Mouse (Mus musculus) hindbrain, embryonic 11.5 days (tissue): Measurements from ENCODE around the gene Morn1. TPM values are rescaled to one million over a fixed set of nuclear protein-coding genes. Genes with fewer than 3 reads are reported as not detected.
A peak's percentile ranks its signal among the peaks of the same experiment; 100 is the strongest.

Experiments
- ATAC-seq: fragments of 200-750 bp; cut with Nextera tagmentation; 2 replicates; pipeline ENCODE4 v1.8.0; 2017; ENCODE audit warnings: mild to moderate bottlenecking, moderate TSS enrichment, moderate library complexity; ENCODE audit not compliant: low FRiP score
- DNase-seq: peaks from one replicate; pipeline ENCODE4 v3.0.0-alpha.2; 2015; ENCODE audit warnings: low spot score
- H3K27ac ChIP-seq: fragments of 300-500 bp; sonication (generic); 2 replicates; pipeline ENCODE4 v1.5.1; 2014; ENCODE audit warnings: mild to moderate bottlenecking, low read depth, low read length
- H3K27me3 ChIP-seq: fragments of 300-500 bp; sonication (generic); 2 replicates; pipeline ENCODE4 v1.6.1; 2014; ENCODE audit warnings: mild to moderate bottlenecking, low read length, moderate library complexity, mixed read lengths; ENCODE audit not compliant: control insufficient read depth, insufficient read depth
- H3K36me3 ChIP-seq: fragments of 300-500 bp; sonication (generic); 2 replicates; pipeline ENCODE4 v1.6.1; 2014; ENCODE audit warnings: mild to moderate bottlenecking, low read length, moderate library complexity, mixed read lengths; ENCODE audit not compliant: control insufficient read depth, insufficient read depth
- H3K4me1 ChIP-seq: fragments of 300-500 bp; sonication (generic); replicated peaks from 2 replicates; pipeline ENCODE4 v1.6.1; 2014; ENCODE audit warnings: low read length, mixed read lengths; ENCODE audit not compliant: control insufficient read depth, insufficient read depth
- H3K4me2 ChIP-seq: fragments of 300-500 bp; sonication (generic); replicated peaks from 2 replicates; pipeline ENCODE4 v1.6.1; 2014; ENCODE audit warnings: mild to moderate bottlenecking, low read depth, low read length
- H3K4me3 ChIP-seq: fragments of 300-500 bp; sonication (generic); 2 replicates; pipeline ENCODE4 v1.5.1; 2014; ENCODE audit warnings: low read depth, low read length
- H3K9ac ChIP-seq: fragments of 300-500 bp; sonication (generic); 2 replicates; pipeline ENCODE4 v1.6.1; 2014; ENCODE audit warnings: low read depth, low read length
- H3K9me3 ChIP-seq: fragments of 300-500 bp; sonication (generic); 2 replicates; pipeline ENCODE4 v1.6.1; 2016; ENCODE audit warnings: low read length; ENCODE audit not compliant: control insufficient read depth
- WGBS: fragments of 180-500 bp; shearing (Covaris S2); extraction: QIAGEN DNeasy Blood & Tissue Kit; methylation state at CpG from one replicate; pipeline ENCODE4 v1.1.7; 2014; 5-methylcytosine and 5-hydroxymethylcytosine counted together
- polyA plus RNA-seq: library from polyadenylated mRNA; unstranded; fragments of >200 nt; fragmentation: Nextera tagmentation; extraction: Ambion mirVana; gene quantifications from 2 replicates; pipeline ENCODE4 v1.2.1, GENCODE M21; 2014

Gene Morn1
- polyA plus RNA-seq, 1 experiment from 2014 or later, result 3.3 TPM

DNA sequence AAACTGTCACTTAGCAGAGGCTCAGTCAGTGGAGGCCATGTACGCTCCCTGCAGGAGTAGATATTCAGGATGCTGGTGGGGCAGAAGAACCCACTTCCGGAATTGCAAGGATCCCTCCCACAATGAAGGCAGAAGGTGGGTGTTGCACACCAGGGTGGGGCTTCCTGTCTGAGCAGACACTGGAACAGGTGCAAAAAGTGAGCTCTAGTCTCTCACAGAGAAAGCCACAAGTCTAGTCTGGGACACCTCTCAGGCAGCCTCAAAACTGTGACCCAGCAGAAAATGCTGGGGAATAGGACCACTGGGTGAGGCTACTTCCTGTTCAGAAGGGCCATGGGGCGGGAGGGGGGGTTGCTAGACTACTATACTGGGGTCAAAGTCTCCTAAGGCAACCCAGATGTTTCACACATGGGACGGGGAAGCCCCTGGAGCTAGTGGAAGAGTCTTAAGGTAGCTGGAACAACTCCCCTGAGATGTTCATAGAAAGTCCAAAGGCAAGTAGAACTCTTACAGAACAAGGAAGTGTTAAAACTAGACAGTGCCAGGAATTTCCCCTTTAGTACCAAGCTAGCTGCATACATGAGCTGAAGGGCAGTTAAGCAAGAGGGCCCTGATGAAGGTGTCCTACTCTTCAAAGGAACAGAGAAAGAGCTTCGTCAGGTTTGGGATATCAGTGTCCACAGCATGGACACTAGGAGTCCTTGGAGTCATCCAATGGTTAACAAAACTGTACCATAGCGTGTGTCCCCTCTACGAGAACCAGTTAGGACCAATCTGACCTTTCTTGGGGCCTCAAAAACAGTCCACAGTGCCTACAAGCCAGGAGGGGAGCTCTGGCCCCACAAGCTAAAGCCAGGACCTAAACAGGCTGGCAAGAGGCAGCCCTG lies 76.3 kb downstream of the Morn1 start:
- no peak overlapping the region for H3K9ac ChIP-seq
- no peak overlapping the region for H3K27ac ChIP-seq
- 82% methylated on average over 7 of the region's 7 CpGs for WGBS
- no peaks in the 10 kb centered on the region for H3K9me3 ChIP-seq
- H3K4me3 ChIP-seq, result no peak overlapping the region
- no peak for ATAC-seq
- no peak for DNase-seq
- no peaks in the 10 kb centered on the region for H3K27me3 ChIP-seq
- H3K4me2 ChIP-seq, result no peak overlapping the region
- peaks cover 3% of the 10 kb centered on the region; the same call in 1 of the 2 replicates for H3K4me1 ChIP-seq
- peaks cover 5% of the 10 kb centered on the region; the same call in 1 of the 2 replicates for H3K36me3 ChIP-seq

DNA sequence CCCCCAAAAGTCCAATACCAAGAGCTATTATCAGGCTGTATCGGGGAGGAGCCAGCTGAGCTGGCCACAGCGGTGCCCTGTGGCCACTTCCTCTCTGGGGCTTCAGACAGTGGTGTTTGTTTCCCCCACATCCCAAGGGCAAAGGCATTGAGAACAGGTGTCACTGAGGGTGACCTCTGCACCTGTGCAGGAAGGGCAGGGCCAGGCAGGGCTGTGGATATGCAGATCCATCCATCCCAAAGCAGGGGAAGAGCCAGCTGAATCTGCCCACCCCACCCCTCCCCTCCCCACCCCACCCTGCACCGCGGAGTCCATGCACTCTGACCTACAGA lies 76.9 kb downstream of the Morn1 start:
- Histone ChIP-seq H3K27me3 (no peaks in the 10 kb centered on the region), H3K4me2 (no peak overlapping the region), H3K9me3 (no peaks in the 10 kb centered on the region), H3K4me1 (peaks cover 3% of the 10 kb centered on the region; the same call in 1 of the 2 replicates), H3K27ac (no peak overlapping the region), H3K36me3 (peaks cover 5% of the 10 kb centered on the region; the same call in 1 of the 2 replicates), H3K4me3 (no peak overlapping the region), H3K9ac (no peak overlapping the region)
- no peak for DNase-seq
- ATAC-seq, result peak; percentile 45; the same call in 1 of the 2 replicates
- WGBS, result 52% methylated on average over 4 of the region's 4 CpGs

DNA sequence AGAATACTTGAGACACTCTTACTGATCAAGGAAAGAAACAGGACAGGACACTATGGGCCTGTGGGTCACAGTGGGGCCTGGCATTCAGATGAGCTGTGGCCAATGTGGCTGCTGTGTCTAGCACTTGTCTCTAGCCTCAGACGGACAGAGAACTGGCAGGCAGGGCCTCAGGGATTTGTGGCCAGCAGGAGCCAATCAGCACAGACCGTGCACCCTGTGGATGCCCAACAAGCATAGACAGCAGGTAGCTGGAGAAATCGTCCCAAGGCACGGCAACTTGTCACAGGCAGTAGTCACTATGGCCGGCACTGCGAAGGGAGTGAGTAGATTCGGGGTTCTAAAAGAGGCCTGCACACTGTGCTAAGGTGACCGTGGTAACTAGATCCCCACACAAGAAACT lies 77.3 kb downstream of the Morn1 start:
- no peaks in the 10 kb centered on the region for H3K27me3 ChIP-seq
- H3K4me1 ChIP-seq, result peaks cover 3% of the 10 kb centered on the region; the same call in 1 of the 2 replicates
- no peak overlapping the region for H3K4me2 ChIP-seq
- ATAC-seq (peak; percentile 61), DNase-seq (no peak)
- WGBS, result 52% methylated on average over 8 of the region's 8 CpGs
- H3K4me3 ChIP-seq, result no peak overlapping the region
- peaks cover 5% of the 10 kb centered on the region; the same call in 1 of the 2 replicates for H3K36me3 ChIP-seq
- 0 out of 2 replicates have a peak overlapping the region, but pooled peaks have one; percentile 36 for H3K27ac ChIP-seq
- H3K9me3 ChIP-seq, result no peaks in the 10 kb centered on the region
- H3K9ac ChIP-seq, result no peak overlapping the region

GRCm38 (mm10) chr4:155164550-155164949 lies 78.2 kb downstream of the Morn1 start:
- H3K36me3 ChIP-seq, result no peaks in the 10 kb centered on the region
- H3K4me1 ChIP-seq, result peaks cover 3% of the 10 kb centered on the region; the same call in 1 of the 2 replicates
- WGBS, result 80% methylated on average over 6 of the region's 6 CpGs
- H3K9me3 ChIP-seq, result no peaks in the 10 kb centered on the region
- no peak overlapping the region for H3K4me2 ChIP-seq
- no peak overlapping the region for H3K4me3 ChIP-seq
- DNase-seq (no peak), ATAC-seq (no peak)
- no peak overlapping the region for H3K27ac ChIP-seq
- no peak overlapping the region for H3K9ac ChIP-seq
- H3K27me3 ChIP-seq, result no peaks in the 10 kb centered on the region

- Histone ChIP-seq H3K4me1 (peaks cover 3% of the 10 kb centered on the region; the same call in 1 of the 2 replicates), H3K9ac (no peak overlapping the region), H3K27me3 (no peaks in the 10 kb centered on the region), H3K9me3 (no peaks in the 10 kb centered on the region), H3K4me2 (no peak overlapping the region), H3K27ac (no peak overlapping the region), H3K4me3 (no peak overlapping the region), H3K36me3 (no peaks in the 10 kb centered on the region)
- ATAC-seq (no peak), DNase-seq (no peak)
Observed at GRCm38 (mm10) chr4:155165861-155166260, 79.5 kb downstream of the Morn1 start.

- WGBS, result 97% methylated on average over 8 of the region's 8 CpGs
- Histone ChIP-seq H3K4me1 (peaks cover 21% of the 10 kb centered on the region), H3K27ac (no peak overlapping the region), H3K9ac (no peak overlapping the region), H3K9me3 (no peaks in the 10 kb centered on the region), H3K4me2 (no peak overlapping the region), H3K4me3 (no peak overlapping the region), H3K27me3 (no peaks in the 10 kb centered on the region), H3K36me3 (no peaks in the 10 kb centered on the region)
- DNase-seq (no peak), ATAC-seq (no peak)
Observed at GRCm38 (mm10) chr4:155168835-155169252, 82.5 kb downstream of the Morn1 start.

GRCm38 (mm10) chr4:155170614-155171212 lies 84.3 kb downstream of the Morn1 start:
- H3K36me3 ChIP-seq, result no peaks in the 10 kb centered on the region
- H3K4me1 ChIP-seq, result peaks cover 32% of the 10 kb centered on the region
- H3K4me2 ChIP-seq, result no peak overlapping the region
- no peak overlapping the region for H3K27ac ChIP-seq
- H3K9me3 ChIP-seq, result no peaks in the 10 kb centered on the region
- no peak for DNase-seq
- WGBS, result 88% methylated on average over 8 of the region's 8 CpGs
- no peak overlapping the region for H3K4me3 ChIP-seq
- no peak for ATAC-seq
- H3K9ac ChIP-seq, result no peak overlapping the region
- no peaks in the 10 kb centered on the region for H3K27me3 ChIP-seq

DNA sequence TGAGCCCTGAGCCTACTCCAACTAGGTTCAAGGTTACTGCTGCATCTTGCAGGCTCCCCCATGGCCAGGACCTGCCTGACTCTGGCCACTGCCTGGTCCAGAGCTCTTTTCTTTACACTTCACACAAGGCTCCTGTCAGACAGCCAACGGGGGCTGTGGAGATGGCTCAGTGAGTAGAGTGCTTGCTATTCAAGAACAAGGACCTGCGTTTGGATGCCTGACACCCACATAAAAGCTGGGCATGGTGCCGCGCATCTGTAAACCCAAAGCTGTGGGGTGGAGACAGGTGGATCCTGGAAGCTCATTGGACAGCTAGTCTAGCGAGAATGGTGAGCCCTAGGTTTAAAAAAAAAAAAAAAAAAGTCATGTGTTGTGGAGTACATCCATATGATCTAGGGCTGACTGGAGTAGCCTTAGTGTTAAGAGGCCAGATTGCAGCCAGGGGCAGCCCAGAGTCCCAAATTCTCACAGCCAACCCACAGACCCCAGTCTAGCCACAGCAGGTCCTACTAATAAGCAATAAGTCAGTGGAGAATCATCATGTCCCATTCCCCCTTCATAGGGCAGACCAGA lies 85.7 kb downstream of the Morn1 start:
- Histone ChIP-seq H3K4me2 (no peak overlapping the region), H3K27ac (peak overlapping the region; percentile 96; the same call in 1 of the 2 replicates), H3K4me3 (no peak overlapping the region), H3K4me1 (peaks cover 41% of the 10 kb centered on the region), H3K36me3 (no peaks in the 10 kb centered on the region), H3K9me3 (no peaks in the 10 kb centered on the region), H3K27me3 (no peaks in the 10 kb centered on the region), H3K9ac (no peak overlapping the region; the same call in 1 of the 2 replicates)
- ATAC-seq (no peak), DNase-seq (no peak)
- 72% methylated on average over 5 of the region's 5 CpGs for WGBS
